Mouse (Mus musculus) frontal cortex, postnatal 14 days (tissue): Measurements from ENCODE around the gene Fam110a.
A peak's percentile ranks its signal among the peaks of the same experiment; 100 is the strongest.

Experiments used
- DNase-seq, 2 experiments: peaks; one replicate each; pipeline ENCODE4 v3.0.0; 2022; ENCODE audit warnings: low spot score in 2 of 2

The Fam110a gene

GRCm38 (mm10) chr2:151937893-151938292 is 42.1 kb downstream of the Fam110a start:
- DNase-seq, result no peak

DNA sequence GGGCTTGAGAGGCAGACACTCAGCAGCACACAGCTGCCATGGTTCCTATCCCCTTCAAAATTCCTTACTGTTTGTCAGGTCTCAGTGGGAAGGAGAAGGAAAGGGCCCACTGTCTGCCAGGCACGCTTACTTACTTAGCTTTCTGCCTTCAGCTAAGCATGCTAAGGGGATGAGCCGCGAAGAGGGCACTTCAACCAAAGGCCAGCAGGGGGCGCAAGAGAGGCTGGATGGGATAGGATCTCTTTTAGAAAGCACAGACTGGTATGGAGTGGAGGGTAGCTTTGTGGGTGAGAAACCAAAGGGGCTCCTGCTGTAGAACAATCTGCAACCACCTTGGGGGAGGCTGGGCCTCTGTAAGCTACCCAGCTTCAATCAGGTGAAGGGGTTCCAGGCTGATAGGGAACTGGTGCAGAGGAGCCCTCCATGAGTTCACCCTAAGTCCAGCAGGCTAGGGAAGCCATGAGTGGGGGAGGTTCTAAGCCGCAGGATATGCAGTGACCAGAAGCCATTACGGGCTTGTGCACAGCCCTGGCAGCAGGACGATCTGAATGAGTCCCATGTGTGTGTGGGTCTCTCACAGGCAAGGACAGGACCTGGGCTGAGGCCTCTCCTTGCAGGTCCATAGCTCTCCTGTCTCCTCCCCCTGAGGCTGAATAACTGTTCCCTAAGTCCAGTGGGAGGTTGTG is 49.5 kb downstream of the Fam110a start:
- peak; percentile 67 to 77 for DNase-seq

GRCm38 (mm10) chr2:151927103-151927502 is 52.9 kb downstream of the Fam110a start:
- DNase-seq, result no peak

GRCm38 (mm10) chr2:151925715-151926114 is 54.3 kb downstream of the Fam110a start:
- no peak for DNase-seq

GRCm38 (mm10) chr2:151924276-151924675 is 55.7 kb downstream of the Fam110a start:
- DNase-seq, result no peak

- DNase-seq, result no peak
Observed at GRCm38 (mm10) chr2:151921596-151921995, 58.4 kb downstream of the Fam110a start.

GRCm38 (mm10) chr2:151921068-151921467 is 59.0 kb downstream of the Fam110a start:
- no peak for DNase-seq
